Mouse (Mus musculus) cerebellum, postnatal 36 days (tissue): ENCODE data around the gene Gm45521.

ENCODE experiments used
- DNase-seq, 2 experiments: peaks; one replicate each; pipeline ENCODE4 v3.0.0; 2021 to 2022; ENCODE audit warnings: mixed read lengths in 2 of 2

Gm45521 gene

GRCm38 (mm10) chr14:7954071-7954471 is 3.0 kb upstream of the Gm45521 start:
- no peak for DNase-seq

- no peak for DNase-seq
Observed at GRCm38 (mm10) chr14:7956427-7956826, 661 bp upstream of the Gm45521 start.

GRCm38 (mm10) chr14:7960616-7961015 is 3.5 kb downstream of the Gm45521 start:
- peak; percentile 55 to 62 for DNase-seq

- no peak for DNase-seq
Observed at GRCm38 (mm10) chr14:7961714-7962113, 4.6 kb downstream of the Gm45521 start.

GRCm38 (mm10) chr14:7962626-7963025 is 5.5 kb downstream of the Gm45521 start:
- DNase-seq = no peak

GRCm38 (mm10) chr14:7963160-7963559 is 6.1 kb downstream of the Gm45521 start:
- no peak for DNase-seq

GRCm38 (mm10) chr14:7964219-7964889 is 7.3 kb downstream of the Gm45521 start:
- peak; percentile 60 to 80 for DNase-seq

- no peak for DNase-seq
Observed at GRCm38 (mm10) chr14:7971889-7972493, 14.9 kb downstream of the Gm45521 start.

GRCm38 (mm10) chr14:7974643-7975042 is 17.6 kb downstream of the Gm45521 start:
- DNase-seq = no peak

GRCm38 (mm10) chr14:7975177-7975576 is 18.1 kb downstream of the Gm45521 start:
- no peak for DNase-seq

GRCm38 (mm10) chr14:7977471-7977870 is 20.4 kb downstream of the Gm45521 start:
- DNase-seq = no peak

GRCm38 (mm10) chr14:7978183-7978582 is 21.1 kb downstream of the Gm45521 start:
- DNase-seq = no peak

- DNase-seq = no peak
Observed at GRCm38 (mm10) chr14:7981226-7981625, 24.1 kb downstream of the Gm45521 start.

- no peak for DNase-seq
Observed at GRCm38 (mm10) chr14:7986913-7987312, 29.8 kb downstream of the Gm45521 start.

- DNase-seq = no peak
Observed at GRCm38 (mm10) chr14:7989371-7989770, 32.3 kb downstream of the Gm45521 start.

- no peak for DNase-seq
Observed at GRCm38 (mm10) chr14:7989961-7990360, 32.9 kb downstream of the Gm45521 start.

- no peak for DNase-seq
Observed at GRCm38 (mm10) chr14:7991108-7991776, 34.2 kb downstream of the Gm45521 start.

- no peak for DNase-seq
Observed at GRCm38 (mm10) chr14:7992158-7992557, 35.1 kb downstream of the Gm45521 start.

- no peak for DNase-seq
Observed at GRCm38 (mm10) chr14:7994271-7994767, 37.2 kb downstream of the Gm45521 start, which contains the start of gene Dnase1l3. TSS of gene Dnase1l3 (minus strand) at chr14:7994573.

- DNase-seq = peak; percentile 91 to 95
Observed at GRCm38 (mm10) chr14:7997255-7997696, 40.2 kb downstream of the Gm45521 start.

- no peak for DNase-seq
Observed at GRCm38 (mm10) chr14:7999030-7999429, 41.9 kb downstream of the Gm45521 start.

GRCm38 (mm10) chr14:7999435-7999834 is 42.3 kb downstream of the Gm45521 start:
- no peak for DNase-seq

- no peak for DNase-seq
Observed at GRCm38 (mm10) chr14:8000247-8000646, 43.2 kb downstream of the Gm45521 start.
